Mouse (Mus musculus): ENCODE data around the gene Rad51b.

The Rad51b gene

DNA sequence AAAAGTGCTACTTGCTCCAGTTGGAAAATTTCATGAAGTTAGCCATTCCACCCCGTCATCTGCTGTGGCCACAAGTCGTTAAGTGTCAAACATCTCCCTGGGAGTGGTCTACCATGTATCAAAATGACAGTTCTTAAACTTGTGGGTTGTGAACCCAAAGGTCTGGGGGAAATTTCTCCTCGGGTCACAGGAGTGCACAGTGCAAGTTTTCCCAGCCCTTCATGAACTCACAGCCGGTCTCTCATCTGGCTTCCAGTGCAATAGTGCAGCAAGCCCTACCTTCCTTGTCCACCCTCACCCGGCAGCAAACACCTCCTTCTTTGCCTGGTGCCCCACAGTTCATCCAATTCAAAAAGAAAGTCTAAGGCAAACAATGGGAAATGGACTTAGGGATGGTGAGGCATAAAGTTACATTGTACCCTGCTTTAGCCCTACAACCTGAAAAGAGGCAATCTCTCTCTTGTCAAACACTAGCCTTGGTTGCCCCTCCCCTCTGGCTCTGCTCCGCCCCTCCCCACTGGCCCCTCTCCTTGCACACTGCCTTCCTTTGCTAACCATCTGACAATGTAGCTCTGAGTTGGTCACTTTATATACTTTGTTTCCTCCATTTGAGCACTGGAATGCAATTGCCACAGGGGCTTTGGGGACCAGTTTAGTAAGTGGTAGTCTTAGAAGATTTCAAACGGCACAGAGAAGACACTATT lies 390.8 kb downstream of the Rad51b start:
- DNase-seq (ENCODE audit: low read depth) = no peak

DNA sequence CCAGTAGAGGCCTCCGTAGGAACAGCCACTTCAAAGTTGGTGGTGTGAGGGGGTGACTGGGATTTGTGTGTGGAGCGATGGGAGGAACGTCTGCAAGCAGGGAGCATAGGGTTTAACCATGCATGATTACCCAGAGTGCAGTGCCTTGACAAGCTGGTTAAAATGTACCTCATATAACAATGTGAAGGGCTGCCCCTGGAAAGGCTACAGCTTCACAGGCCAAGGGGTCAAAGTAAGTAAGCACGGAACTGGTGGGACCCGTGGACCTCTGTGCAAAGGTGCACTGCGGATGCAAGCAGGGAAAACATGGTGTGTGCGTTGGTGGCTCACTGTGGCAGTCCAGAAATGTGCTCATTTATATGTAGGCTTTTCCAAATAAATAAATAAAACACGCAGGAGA lies 392.2 kb downstream of the Rad51b start:
- no peak for DNase-seq (ENCODE audit: low read depth)

GRCm38 (mm10) chr12:79691929-79692862 lies 395.1 kb downstream of the Rad51b start:
- DNase-seq (ENCODE audit: low read depth) = no peak

DNA sequence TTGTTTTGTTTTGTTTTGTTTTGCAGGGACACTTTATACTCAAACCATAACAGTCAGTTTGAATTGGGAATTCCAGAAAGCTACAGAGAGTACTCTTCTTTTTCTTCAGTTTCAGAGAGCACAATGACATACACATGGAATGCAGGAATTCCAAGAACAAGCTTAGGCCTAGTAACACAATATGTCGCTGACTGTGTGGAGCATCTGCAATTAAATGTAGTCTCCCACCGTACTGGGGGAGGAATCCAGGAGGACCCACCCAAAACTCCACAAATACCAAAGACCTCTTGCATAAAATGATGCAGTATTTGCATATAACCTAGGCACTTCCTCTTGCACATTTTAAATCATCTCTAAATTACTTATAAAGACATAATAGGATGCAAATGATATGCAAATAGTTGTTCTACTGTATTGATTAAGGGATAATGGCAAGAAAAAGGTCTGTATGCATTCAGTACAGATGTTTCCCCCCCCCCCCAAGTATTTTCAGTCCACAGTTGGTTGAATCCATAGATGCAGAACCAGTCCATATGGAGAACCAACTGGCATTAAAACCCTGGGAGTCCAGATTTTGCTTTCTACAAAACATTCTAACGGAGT lies 398.9 kb downstream of the Rad51b start:
- DNase-seq (ENCODE audit: low read depth) = no peak

GRCm38 (mm10) chr12:79703555-79703954 lies 406.5 kb downstream of the Rad51b start:
- no peak for DNase-seq (ENCODE audit: low read depth)

- no peak for DNase-seq (ENCODE audit: low read depth)
Measured at GRCm38 (mm10) chr12:79705501-79706266, 408.6 kb downstream of the Rad51b start.

GRCm38 (mm10) chr12:79707565-79708422 lies 410.7 kb downstream of the Rad51b start:
- no peak for DNase-seq (ENCODE audit: low read depth)

- no peak for DNase-seq (ENCODE audit: low read depth)
Measured at GRCm38 (mm10) chr12:79708423-79708733, 411.3 kb downstream of the Rad51b start.

DNA sequence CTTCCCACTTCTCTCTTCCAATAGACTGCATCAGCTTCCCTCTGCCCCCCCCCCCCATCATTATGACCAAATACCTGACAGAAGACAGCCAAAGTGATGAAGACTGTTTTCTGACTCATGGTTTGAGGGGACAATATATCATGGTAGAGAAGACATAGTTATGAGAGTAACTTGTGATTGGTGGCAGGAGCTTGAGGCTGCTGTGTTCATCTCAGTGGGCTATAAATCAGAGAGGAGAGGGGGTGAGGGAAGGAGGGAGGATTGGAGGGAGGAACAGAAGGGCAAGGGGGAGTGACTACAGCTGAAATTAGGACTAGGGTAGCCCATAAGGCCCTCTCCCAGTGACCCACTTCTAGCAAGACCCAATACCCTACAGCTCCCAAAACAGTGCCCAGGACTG lies 416.2 kb downstream of the Rad51b start:
- DNase-seq (ENCODE audit: low read depth) = no peak

- DNase-seq (ENCODE audit: low read depth) = no peak
Measured at GRCm38 (mm10) chr12:79714484-79714883, 417.4 kb downstream of the Rad51b start.

GRCm38 (mm10) chr12:79715506-79716345 lies 418.6 kb downstream of the Rad51b start:
- DNase-seq (ENCODE audit: low read depth) = no peak

DNA sequence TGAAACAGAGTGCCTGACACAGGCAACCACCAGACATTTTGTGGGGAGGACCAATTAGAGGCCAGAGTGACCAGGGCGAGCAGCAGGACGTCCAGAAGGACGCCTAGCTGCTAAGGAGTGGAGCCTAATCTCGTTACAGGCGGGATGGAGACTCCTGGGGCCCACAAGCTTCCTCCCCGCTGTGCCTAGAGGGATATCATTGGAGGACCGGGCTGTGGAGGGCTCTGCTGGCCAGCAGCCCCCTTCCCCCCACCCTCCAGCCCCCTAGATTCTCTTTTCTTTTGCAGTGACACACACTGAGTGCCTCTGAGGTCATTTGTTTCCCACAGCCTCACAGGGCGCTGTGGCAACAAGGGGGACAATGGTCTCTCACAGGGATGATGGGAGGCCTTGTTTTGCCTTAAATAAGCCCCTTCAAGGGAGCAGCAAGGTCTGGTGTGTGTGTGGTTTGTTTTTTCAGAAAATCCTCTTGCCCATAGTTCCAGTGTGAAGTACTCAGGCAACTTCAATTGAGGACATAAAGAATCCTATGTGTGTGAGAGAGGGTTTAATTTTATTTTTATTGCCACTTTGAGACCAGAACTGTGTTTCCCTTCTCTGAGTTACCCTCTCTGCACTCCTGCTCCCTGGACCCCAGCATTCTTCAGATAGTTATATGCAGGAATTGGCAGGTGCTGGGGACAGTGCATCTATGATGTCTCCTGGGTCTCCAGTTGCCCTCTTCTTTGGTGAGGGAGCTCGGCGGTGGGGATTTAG lies 422.2 kb downstream of the Rad51b start:
- DNase-seq (ENCODE audit: low read depth) = no peak

DNA sequence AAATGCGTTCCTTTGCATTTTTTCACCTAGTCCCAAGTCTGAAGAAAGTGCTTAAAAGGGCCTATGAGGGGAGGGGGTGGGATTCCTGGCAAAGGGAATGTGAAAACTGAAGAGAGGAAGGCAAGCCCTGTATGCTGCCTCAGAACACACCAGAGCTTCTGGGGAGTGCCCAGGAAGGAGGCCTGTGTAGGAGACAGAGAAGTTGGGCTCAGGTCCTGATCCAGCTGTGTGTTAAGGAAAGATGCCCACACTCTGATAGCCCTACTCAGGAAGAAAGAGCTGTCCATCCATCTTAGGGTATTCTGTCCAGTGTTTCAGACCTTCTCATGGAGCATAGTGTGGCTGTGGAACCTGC lies 422.7 kb downstream of the Rad51b start:
- DNase-seq (ENCODE audit: low read depth) = no peak

- DNase-seq (ENCODE audit: low read depth) = no peak
Measured at GRCm38 (mm10) chr12:79724875-79725274, 427.8 kb downstream of the Rad51b start.

- no peak for DNase-seq (ENCODE audit: low read depth)
Measured at GRCm38 (mm10) chr12:79725711-79726110, 428.6 kb downstream of the Rad51b start.

DNA sequence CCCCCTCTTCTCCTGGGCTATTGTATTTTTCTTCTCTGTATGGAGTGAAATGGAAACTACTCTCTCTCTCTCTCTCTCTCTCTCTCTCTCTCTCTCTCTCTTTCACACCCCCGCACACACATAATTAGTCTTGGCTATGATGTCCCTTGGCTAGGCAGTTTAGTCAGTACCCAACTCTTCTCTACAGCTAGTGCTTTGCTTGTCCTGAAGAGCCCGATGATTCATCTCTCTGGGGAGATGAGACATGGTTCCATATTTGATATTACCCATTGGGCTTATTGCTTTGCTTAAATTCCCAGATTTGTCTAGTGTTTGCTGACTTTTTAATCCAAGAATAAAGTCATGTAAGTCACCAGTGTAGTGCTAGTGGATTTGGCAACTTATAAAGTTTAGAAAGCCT lies 429.0 kb downstream of the Rad51b start:
- DNase-seq (ENCODE audit: low read depth) = no peak

DNA sequence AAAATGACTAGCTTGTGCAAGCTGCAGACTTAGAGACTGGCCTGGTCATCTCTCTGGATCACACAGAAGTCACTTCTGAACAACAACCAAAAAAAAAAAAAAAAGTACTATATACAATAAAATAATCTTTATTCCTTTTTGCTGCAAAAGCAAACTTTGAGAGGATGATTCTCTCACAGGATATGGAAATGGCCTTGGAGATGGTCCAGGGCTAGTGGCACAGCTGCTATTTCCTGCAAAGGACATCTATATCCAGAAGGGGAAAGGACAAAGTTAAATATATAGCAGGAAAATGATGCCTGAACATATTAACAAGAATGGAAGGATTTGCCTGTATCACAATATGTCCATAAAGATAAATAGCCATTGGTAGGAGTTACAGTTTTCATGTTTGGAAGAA lies 429.9 kb downstream of the Rad51b start:
- DNase-seq (ENCODE audit: low read depth) = no peak

- no peak for DNase-seq (ENCODE audit: low read depth)
Measured at GRCm38 (mm10) chr12:79729926-79730506, 432.9 kb downstream of the Rad51b start.

DNA sequence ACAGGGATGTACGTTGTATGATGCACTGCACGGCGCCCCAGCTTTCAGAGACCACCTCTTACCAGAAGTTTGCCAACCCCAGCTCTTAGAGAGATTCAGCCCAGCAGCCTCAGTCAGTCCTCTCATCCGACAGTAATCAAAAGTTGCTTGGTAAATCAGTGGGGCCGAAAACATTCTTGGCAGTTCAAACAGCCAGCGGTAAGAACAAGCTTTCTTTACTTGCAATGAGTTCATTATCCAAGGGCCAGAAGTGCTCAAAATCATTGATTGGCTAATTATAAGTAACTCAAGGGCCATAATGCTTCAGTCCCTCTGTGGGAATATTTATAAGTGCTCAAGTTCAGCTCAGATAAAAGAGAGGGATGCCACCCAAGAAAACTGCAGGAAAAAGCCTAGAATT lies 434.8 kb downstream of the Rad51b start:
- no peak for DNase-seq (ENCODE audit: low read depth)

All from c-Kit-positive CD71-negative TER-119-negative erythroid progenitor cells, embryonic 14.5 days (primary cell).